Mouse (Mus musculus) C2C12 (cell line): ENCODE data around the gene Dock4.

Experiments
- CTCF ChIP-seq: IDR thresholded peaks from one replicate; pipeline ENCODE4 v1.5.1; 2011; ENCODE audit not compliant: control insufficient read depth, insufficient read depth, insufficient read length
- MYOD1 ChIP-seq: IDR thresholded peaks from one replicate; pipeline ENCODE4 v1.6.1; 2011; ENCODE audit warnings: low read depth; ENCODE audit not compliant: control insufficient read depth, insufficient read length

GRCm38 (mm10) chr12:40568365-40568885 is 122.7 kb downstream of the Dock4 start:
- TF ChIP-seq CTCF: no peak
- no peak for TF ChIP-seq MYOD1
